ENCODE assay signal across 8 mouse cellular contexts in genomic region chr4:45467115-45467912, GRCm38 (mm10). TPM values are rescaled to one million over a fixed set of nuclear protein-coding genes. Genes with fewer than 3 reads are reported as not detected.
DNase-seq lines count a peak whose midpoint lies in the region; ATAC-seq and TF ChIP-seq lines count a peak whose summit lies in the region.

No protein-coding gene starts in this region.

- peaks cover 17% of the 10 kb centered on the region for H3K36me3 ChIP-seq in forebrain, embryonic 10.5 days (replicated peaks)
- H3K36me3 ChIP-seq in forebrain, embryonic 12.5 days (replicated peaks), result no peaks in the 10 kb centered on the region; the same call in 1 of the 2 replicates
- H3K36me3 ChIP-seq in C2C12 (ENCODE audit: control insufficient read depth, insufficient read depth), result peaks cover 16% of the 10 kb centered on the region
- H3K36me3 ChIP-seq in heart, embryonic 10.5 days, result peaks cover 17% of the 10 kb centered on the region
- H3K36me3 ChIP-seq in lung, embryonic 16.5 days (ENCODE audit: control insufficient read depth, insufficient read depth, low read length), result peaks cover 2% of the 10 kb centered on the region; the same call in 1 of the 2 replicates

- H3K4me2 ChIP-seq in forebrain, embryonic 12.5 days, result no peak overlapping the region
- H3K4me2 ChIP-seq in lung, embryonic 16.5 days (ENCODE audit: low read depth, low read length), result no peak overlapping the region

- H3K27me3 ChIP-seq in forebrain, embryonic 10.5 days (ENCODE audit: poor library complexity, severe bottlenecking), result no peaks in the 10 kb centered on the region
- no peaks in the 10 kb centered on the region for H3K27me3 ChIP-seq in forebrain, embryonic 12.5 days
- no peaks in the 10 kb centered on the region for H3K27me3 ChIP-seq in C2C12 (ENCODE audit: control insufficient read depth, insufficient read depth, insufficient read length)
- no peaks in the 10 kb centered on the region for H3K27me3 ChIP-seq in heart, embryonic 10.5 days (ENCODE audit: insufficient read depth, poor library complexity, severe bottlenecking)
- H3K27me3 ChIP-seq in lung, embryonic 16.5 days (ENCODE audit: control insufficient read depth, insufficient read depth, low read depth, low read length), result no peaks in the 10 kb centered on the region

- H3K27ac ChIP-seq in forebrain, embryonic 10.5 days, result 0 out of 2 replicates have a peak overlapping the region, but pooled peaks have one; percentile 30
- no peak overlapping the region for H3K27ac ChIP-seq in forebrain, embryonic 12.5 days
- H3K27ac ChIP-seq in heart, embryonic 10.5 days, result peak overlapping the region; percentile 79
- H3K27ac ChIP-seq in lung, embryonic 16.5 days (ENCODE audit: low read length), result peak overlapping the region; percentile 68

- H3K4me3 ChIP-seq in forebrain, embryonic 10.5 days, result no peak overlapping the region
- no peak overlapping the region for H3K4me3 ChIP-seq in forebrain, embryonic 12.5 days (replicated peaks)
- no peak overlapping the region for H3K4me3 ChIP-seq in C2C12 (ENCODE audit: insufficient read depth, poor library complexity, severe bottlenecking)
- no peak overlapping the region for H3K4me3 ChIP-seq in heart, embryonic 10.5 days
- H3K4me3 ChIP-seq in lung, embryonic 16.5 days (ENCODE audit: low read length), result no peak overlapping the region

- H3K79me2 ChIP-seq in C2C12 (ENCODE audit: control insufficient read depth, insufficient read depth), result peaks cover 85% of the 10 kb centered on the region

- no peak for DNase-seq in forebrain, embryonic 10.5 days (ENCODE audit: extremely low spot score, low spot score)
- DNase-seq in cerebellum, adult 9-10 months, result peak; percentile 79
- no peak for DNase-seq in heart, embryonic 10.5 days (ENCODE audit: low spot score)
- no peak for DNase-seq in thymus, postnatal 25 days
- DNase-seq in embryo, embryonic 11 days, result no peak

- no peaks in the 10 kb centered on the region; the same call in 1 of the 2 replicates for H3K9me3 ChIP-seq in forebrain, embryonic 10.5 days
- no peaks in the 10 kb centered on the region for H3K9me3 ChIP-seq in forebrain, embryonic 12.5 days
- H3K9me3 ChIP-seq in heart, embryonic 10.5 days, result no peaks in the 10 kb centered on the region
- H3K9me3 ChIP-seq in lung, embryonic 16.5 days (ENCODE audit: control insufficient read depth, low read length), result 0 out of 2 replicates have a peak, but pooled peaks cover 3% of the 10 kb centered on the region

- H3K4me1 ChIP-seq in forebrain, embryonic 10.5 days, result peaks cover 52% of the 10 kb centered on the region
- peaks cover 25% of the 10 kb centered on the region for H3K4me1 ChIP-seq in forebrain, embryonic 12.5 days
- peaks cover 80% of the 10 kb centered on the region for H3K4me1 ChIP-seq in heart, embryonic 10.5 days
- peaks cover 48% of the 10 kb centered on the region for H3K4me1 ChIP-seq in lung, embryonic 16.5 days (replicated peaks; ENCODE audit: control insufficient read depth, insufficient read depth, low read length)

- no peak for ATAC-seq in forebrain, embryonic 12.5 days (ENCODE audit: low FRiP score)
- peak; percentile 8; the same call in 1 of the 2 replicates for ATAC-seq in lung, embryonic 16.5 days (ENCODE audit: low read depth)

- peaks cover 29% of the 10 kb centered on the region for H3K79me3 ChIP-seq in C2C12 (ENCODE audit: low read depth)

- 84% methylated on average over 12 of the region's 12 CpGs for WGBS in forebrain, embryonic 10.5 days
- 88% methylated on average over 12 of the region's 12 CpGs for WGBS in forebrain, embryonic 12.5 days
- 80% methylated on average over 12 of the region's 12 CpGs for WGBS in heart, embryonic 10.5 days
- WGBS in lung, embryonic 16.5 days, result 51% methylated on average over 12 of the region's 12 CpGs

- no peak overlapping the region for H3K9ac ChIP-seq in forebrain, embryonic 12.5 days
- H3K9ac ChIP-seq in lung, embryonic 16.5 days (ENCODE audit: low read length), result no peak overlapping the region; the same call in 1 of the 2 replicates

- TF ChIP-seq CTCF in C2C12 (IDR thresholded peaks at IDR 0.05; ENCODE audit: control insufficient read depth, insufficient read depth, insufficient read length), result no peak

- H3ac ChIP-seq in C2C12 (ENCODE audit: control insufficient read depth, insufficient read length, low read depth), result no peak overlapping the region

TF ChIP-seq in C2C12, 6 proteins besides CTCF, POLR2A, EP300 and RAD21:
- TF ChIP-seq MYOG (IDR thresholded peaks at IDR 0.05; ENCODE audit: control insufficient read depth, extremely low read depth, insufficient read length) (no peak), CEBPB (IDR thresholded peaks at IDR 0.05; ENCODE audit: low read depth) (no peak), MYOD1 (IDR thresholded peaks at IDR 0.05; ENCODE audit: control insufficient read depth, insufficient read length, low read depth) (peak; percentile 14), MAX (IDR thresholded peaks at IDR 0.05) (peak; percentile 27)

RNA-seq across cellular contexts. Expression of gene Slc25a51, which starts 58.7 kb away (rescaled TPM):
- polyA plus RNA-seq in forebrain, embryonic 10.5 days (2016; fragmentation: Nextera tagmentation; extraction: Ambion mirVana), result 78.5 and 83.3 TPM in 2 replicates
- polyA plus RNA-seq in forebrain, embryonic 12.5 days (2016; fragmentation: Nextera tagmentation; extraction: Ambion mirVana), result 86.8 and 89.7 TPM in 2 replicates
- 42.4 TPM for polyA plus RNA-seq in C2C12 (2012; fragmentation: generic; extraction: Trizol)
- 66.2 and 77.3 TPM in 2 replicates for polyA plus RNA-seq in heart, embryonic 10.5 days (2016; fragmentation: Nextera tagmentation; extraction: Ambion mirVana)
- 69.4 and 75.7 TPM in 2 replicates for polyA plus RNA-seq in lung, embryonic 16.5 days (2015; fragmentation: Nextera tagmentation; extraction: Ambion mirVana)
